Mouse (Mus musculus): Measurements from ENCODE around the gene Abcc2.

GRCm38 (mm10) chr19:43762410-43762809 is 19.6 kb upstream of the Abcc2 start:
- TF ChIP-seq CTCF (IDR thresholded peaks at IDR 0.05; ENCODE audit: low read depth): no peak
- TF ChIP-seq EP300 (IDR thresholded peaks at IDR 0.05; ENCODE audit: low read depth): no peak

Data from liver, postnatal 0 days (tissue).